Mouse (Mus musculus): ENCODE measurements around the gene Capns1.

DNA sequence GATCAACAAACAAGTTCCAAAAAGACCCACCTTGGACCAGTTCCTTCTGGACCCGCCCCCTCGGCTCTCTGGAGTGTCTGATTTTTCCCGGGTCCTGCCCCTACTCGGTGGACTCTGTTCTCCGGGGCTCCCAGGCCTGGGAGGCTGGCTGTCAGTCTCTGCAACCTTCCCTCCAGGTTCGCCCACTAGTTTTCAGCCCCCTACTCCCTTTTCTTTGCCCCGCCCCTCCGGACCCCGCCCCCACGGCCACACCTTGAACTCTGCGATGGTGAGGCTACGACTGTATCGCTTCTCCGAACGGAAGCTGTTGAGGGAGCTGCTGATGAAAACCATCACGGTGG, 32.7 kb upstream of the Capns1 start:
- TF ChIP-seq POLR2A (IDR thresholded peaks at IDR 0.05; ENCODE audit: low read depth, low read length) (no peak), CTCF (IDR thresholded peaks at IDR 0.05; ENCODE audit: extremely low read depth, insufficient read length, insufficient replicate concordance, low read depth, low read length) (no peak)
